Mouse (Mus musculus) forebrain, postnatal 0 days (tissue): ENCODE measurements around the gene Ltk. TPM values are rescaled to one million over a fixed set of nuclear protein-coding genes. Genes with fewer than 3 reads are reported as not detected.

ENCODE experiments used
- ATAC-seq: fragments of 200-750 bp; cut with Nextera tagmentation; 2 replicates; pipeline ENCODE4 v1.8.0; 2017; ENCODE audit warnings: mild to moderate bottlenecking, moderate library complexity
- DNase-seq: peaks from one replicate; pipeline ENCODE4 v3.0.0-alpha.2; 2015
- H3K27ac ChIP-seq: fragments of 300-500 bp; sonication (generic); 2 replicates; pipeline ENCODE4 v1.5.1; 2014; ENCODE audit warnings: low read depth, mild to moderate bottlenecking, antibody characterized with exemption, low read length, moderate library complexity, mixed read lengths
- H3K27me3 ChIP-seq: fragments of 300-500 bp; sonication (generic); 2 replicates; pipeline ENCODE4 v1.6.1; 2014; ENCODE audit warnings: mild to moderate bottlenecking, low read length, mixed read lengths; ENCODE audit not compliant: insufficient read depth
- H3K36me3 ChIP-seq: fragments of 300-500 bp; sonication (generic); 2 replicates; pipeline ENCODE4 v1.6.1; 2014; ENCODE audit warnings: mild to moderate bottlenecking, moderate library complexity; ENCODE audit not compliant: insufficient read depth
- H3K4me1 ChIP-seq: fragments of 300-500 bp; sonication (generic); 2 replicates; pipeline ENCODE4 v1.6.1; 2014; ENCODE audit warnings: antibody characterized with exemption; ENCODE audit not compliant: insufficient read depth
- H3K4me2 ChIP-seq: fragments of 300-500 bp; sonication (generic); 2 replicates; pipeline ENCODE4 v1.6.1; 2014; ENCODE audit warnings: low read depth, mild to moderate bottlenecking, moderate library complexity
- H3K4me3 ChIP-seq: fragments of 300-500 bp; sonication (generic); 2 replicates; pipeline ENCODE4 v1.5.1; 2014; ENCODE audit warnings: low read depth, low read length, mixed read lengths
- H3K9ac ChIP-seq: fragments of 300-500 bp; sonication (generic); 2 replicates; pipeline ENCODE4 v1.6.1; 2014; ENCODE audit warnings: mild to moderate bottlenecking
- H3K9me3 ChIP-seq: fragments of 300-500 bp; sonication (generic); 2 replicates; pipeline ENCODE4 v1.6.1; 2016; ENCODE audit warnings: low read length
- CTCF ChIP-seq: sonication (generic); IDR thresholded peaks from 2 replicates; pipeline ENCODE4 v1.5.1; 2016; ENCODE audit warnings: antibody characterized with exemption, control low read depth, low read depth
- WGBS: fragments of 180-500 bp; shearing (Covaris S2); extraction: QIAGEN DNeasy Blood & Tissue Kit; methylation state at CpG from one replicate; pipeline ENCODE4 v1.1.7; 2014; 5-methylcytosine and 5-hydroxymethylcytosine counted together
- polyA plus RNA-seq: library from polyadenylated mRNA; unstranded; fragments of >200 nt; fragmentation: Nextera tagmentation; extraction: Ambion mirVana; gene quantifications from 2 replicates; pipeline ENCODE4 v1.2.1, GENCODE M21; 2015
- total RNA-seq: library from RNA; depleted of rRNA; stranded (reverse); fragments of >200 nt; gene quantifications from 2 replicates; pipeline ENCODE4 v1.2.3, GENCODE M21; 2014

Ltk gene
- total and polyA plus RNA-seq, 2 experiments from 2014 or later = 0.56 to 1.7 TPM

DNA sequence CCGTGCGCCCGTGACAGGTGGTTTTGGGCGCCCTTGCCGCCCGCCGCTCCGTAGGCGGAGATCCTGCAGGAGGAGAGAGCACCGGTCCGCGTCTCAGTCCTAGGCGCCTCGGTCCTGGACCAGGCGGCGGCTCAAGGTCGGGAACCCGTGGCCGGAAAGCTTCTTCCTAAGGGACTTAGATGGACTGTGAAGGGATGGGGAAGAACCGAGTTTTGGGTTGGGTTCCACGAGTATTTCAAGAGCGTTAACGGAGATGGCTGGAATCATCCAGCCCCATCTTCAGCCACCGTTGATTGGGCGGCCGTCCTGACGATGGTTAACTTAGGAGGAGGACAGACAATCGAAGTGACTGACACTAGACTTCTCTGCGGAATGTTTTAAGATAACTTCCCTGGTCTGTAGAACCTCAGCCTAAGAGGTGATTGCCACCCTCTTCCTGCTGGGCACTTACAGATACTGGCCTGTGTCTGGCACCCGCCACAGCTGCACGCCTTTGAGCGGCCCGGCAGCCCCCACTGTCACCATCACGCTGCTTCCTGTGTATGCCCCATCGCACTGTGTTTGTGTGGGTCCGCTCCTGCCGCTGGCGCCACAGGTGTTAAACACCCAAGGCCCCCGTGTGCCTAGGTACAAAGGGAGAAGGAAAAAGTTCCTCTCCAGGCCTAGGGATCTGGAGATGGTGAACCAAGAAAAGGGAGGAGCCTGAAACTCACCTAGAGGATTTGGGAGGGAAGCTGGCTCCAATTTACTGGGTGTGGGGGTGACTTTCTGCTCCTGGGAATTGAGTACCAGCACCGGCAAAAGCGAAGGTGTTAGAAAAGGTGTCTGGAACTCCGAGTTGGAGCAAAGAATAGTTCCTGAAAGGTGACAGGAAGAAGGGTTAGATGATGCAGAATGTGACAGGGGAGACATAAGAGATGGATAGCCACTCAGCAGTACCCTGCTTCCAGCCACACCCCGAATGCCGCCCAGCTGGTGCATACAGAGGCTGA lies 1.1 kb downstream of the Ltk start:
- Histone ChIP-seq H3K36me3 (peaks cover 8% of the 10 kb centered on the region; the same call in 1 of the 2 replicates), H3K4me2 (peak overlapping the region; percentile 100), H3K9me3 (no peaks in the 10 kb centered on the region), H3K27ac (no peak overlapping the region), H3K9ac (peak overlapping the region; percentile 31), H3K27me3 (peaks cover 29% of the 10 kb centered on the region), H3K4me1 (peaks cover 5% of the 10 kb centered on the region; the same call in 1 of the 2 replicates), H3K4me3 (peak overlapping the region; percentile 58)
- no peak for TF ChIP-seq CTCF
- 7% methylated on average over 44 of the region's 44 CpGs for WGBS
- ATAC-seq = no peak
- peak; percentile 5 for DNase-seq

- H3K9ac ChIP-seq = peak overlapping the region; percentile 47
- no peaks in the 10 kb centered on the region; the same call in 1 of the 2 replicates for H3K36me3 ChIP-seq
- no peak for TF ChIP-seq CTCF
- DNase-seq (peak; percentile 15), ATAC-seq (peak; percentile 30)
- under 1% methylated on average over 64 of the region's 77 CpGs for WGBS
- H3K4me1 ChIP-seq = peaks cover 5% of the 10 kb centered on the region; the same call in 1 of the 2 replicates
- no peaks in the 10 kb centered on the region for H3K9me3 ChIP-seq
- H3K27ac ChIP-seq = no peak overlapping the region
- peak overlapping the region; percentile 100 for H3K4me2 ChIP-seq
- peak overlapping the region; percentile 58 for H3K4me3 ChIP-seq
- H3K27me3 ChIP-seq = peaks cover 29% of the 10 kb centered on the region
These were observed 2.0 kb downstream of the Ltk start for GRCm38 (mm10) chr2:119758101-119758843.

DNA sequence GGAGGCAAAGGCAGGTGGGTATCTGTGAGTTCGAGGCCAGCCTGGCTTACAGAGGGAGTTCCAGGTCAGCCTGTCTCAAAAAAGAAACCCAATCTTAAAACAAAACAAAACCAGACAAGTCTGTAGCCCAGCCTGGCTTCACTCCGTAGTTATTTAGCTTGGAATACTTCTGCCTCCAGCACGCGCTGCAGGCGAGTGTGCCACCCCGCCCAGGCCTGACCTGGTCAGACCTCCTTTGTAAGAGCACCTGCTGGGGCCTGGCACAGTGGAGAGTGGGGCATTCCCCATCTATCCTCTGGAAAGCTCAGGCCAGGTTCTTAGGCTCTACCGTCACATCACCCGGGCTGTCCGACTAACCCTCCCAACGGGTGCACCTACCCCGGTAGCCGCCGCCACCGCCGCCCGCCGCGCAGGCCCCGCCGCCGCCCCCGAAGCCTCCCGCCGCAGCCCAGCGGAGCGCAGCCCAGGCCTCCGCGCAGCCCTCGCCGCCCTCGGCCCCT lies 2.6 kb downstream of the Ltk start:
- no peak overlapping the region for H3K27ac ChIP-seq
- no peaks in the 10 kb centered on the region for H3K9me3 ChIP-seq
- peaks cover 5% of the 10 kb centered on the region; the same call in 1 of the 2 replicates for H3K4me1 ChIP-seq
- ATAC-seq (peak; percentile 60), DNase-seq (peak; percentile 7)
- no peaks in the 10 kb centered on the region for H3K36me3 ChIP-seq
- 4% methylated on average over 24 of the region's 31 CpGs for WGBS
- H3K27me3 ChIP-seq = peaks cover 29% of the 10 kb centered on the region
- H3K9ac ChIP-seq = peak overlapping the region; percentile 47
- H3K4me2 ChIP-seq = peak overlapping the region; percentile 100
- H3K4me3 ChIP-seq = peak overlapping the region; percentile 58
- no peak for TF ChIP-seq CTCF

- no peak overlapping the region for H3K9ac ChIP-seq
- no peak for TF ChIP-seq CTCF
- WGBS = 73% methylated on average over 13 of the region's 13 CpGs
These were observed 11.0 kb downstream of the Ltk start for GRCm38 (mm10) chr2:119749260-119749659.

DNA sequence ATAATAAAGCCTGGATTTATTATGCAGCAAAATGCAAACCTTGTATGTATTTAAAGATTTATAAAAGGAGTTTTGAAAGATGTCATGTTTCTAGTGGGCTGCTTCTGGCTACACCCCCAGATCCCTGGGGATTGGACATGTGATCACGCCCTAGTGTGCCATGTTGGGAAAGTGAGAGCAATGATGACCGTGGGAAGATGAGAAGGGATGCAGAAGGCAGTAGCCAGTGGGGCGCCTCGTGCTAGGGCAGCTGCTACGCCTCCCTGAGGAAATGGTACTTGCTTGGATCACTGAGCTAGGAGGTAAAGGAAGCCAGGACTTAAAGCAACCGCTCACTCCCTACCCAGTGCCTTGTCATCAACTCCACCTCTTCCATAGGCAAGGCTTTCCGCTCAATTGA lies 12.7 kb downstream of the Ltk start:
- H3K9me3 ChIP-seq = no peaks in the 10 kb centered on the region
- 83% methylated on average over 7 of the region's 7 CpGs for WGBS
- no peaks in the 10 kb centered on the region for H3K36me3 ChIP-seq
- no peak overlapping the region for H3K27ac ChIP-seq
- no peak for TF ChIP-seq CTCF
- H3K9ac ChIP-seq = no peak overlapping the region
- H3K4me2 ChIP-seq = no peak overlapping the region
- H3K4me3 ChIP-seq = no peak overlapping the region
- ATAC-seq = no peak
- peaks cover 22% of the 10 kb centered on the region for H3K27me3 ChIP-seq
- no peak for DNase-seq
- no peaks in the 10 kb centered on the region for H3K4me1 ChIP-seq

More at GRCm38 (mm10) chr2:119749260-119749659, 11.0 kb downstream of the Ltk start:
- ATAC-seq = no peak
- no peak overlapping the region for H3K4me3 ChIP-seq
- H3K9me3 ChIP-seq = no peaks in the 10 kb centered on the region
- H3K27me3 ChIP-seq = peaks cover 9% of the 10 kb centered on the region
- H3K4me2 ChIP-seq = no peak overlapping the region
- no peak for DNase-seq
- H3K4me1 ChIP-seq = no peaks in the 10 kb centered on the region
- H3K36me3 ChIP-seq = no peaks in the 10 kb centered on the region
- H3K27ac ChIP-seq = no peak overlapping the region

GRCm38 (mm10) chr2:119745281-119745680 lies 14.9 kb downstream of the Ltk start:
- H3K4me3 ChIP-seq = no peak overlapping the region
- DNase-seq = no peak
- H3K36me3 ChIP-seq = no peaks in the 10 kb centered on the region
- no peak for ATAC-seq
- whole genome bisulfite sequencing = 11% methylated on average over 1 of the region's 1 CpGs
- no peak overlapping the region for H3K9ac ChIP-seq
- no peaks in the 10 kb centered on the region for H3K4me1 ChIP-seq
- H3K4me2 ChIP-seq = no peak overlapping the region
- peak; percentile 54 for TF ChIP-seq CTCF
- H3K27me3 ChIP-seq = peaks cover 30% of the 10 kb centered on the region
- no peak overlapping the region for H3K27ac ChIP-seq
- H3K9me3 ChIP-seq = no peaks in the 10 kb centered on the region
